Mouse (Mus musculus): Measurements from ENCODE around the gene Lamp1. TPM values are rescaled to one million over a fixed set of nuclear protein-coding genes. Genes with fewer than 3 reads are reported as not detected.
"Not testable (repeated sequence)": the region's sequence is repeated elsewhere in the genome, so short reads cannot be mapped to it uniquely, and the experiment has no call there.

Gene Lamp1
- polyA plus RNA-seq, 1 experiment from 2014 or later: 292 TPM

DNA sequence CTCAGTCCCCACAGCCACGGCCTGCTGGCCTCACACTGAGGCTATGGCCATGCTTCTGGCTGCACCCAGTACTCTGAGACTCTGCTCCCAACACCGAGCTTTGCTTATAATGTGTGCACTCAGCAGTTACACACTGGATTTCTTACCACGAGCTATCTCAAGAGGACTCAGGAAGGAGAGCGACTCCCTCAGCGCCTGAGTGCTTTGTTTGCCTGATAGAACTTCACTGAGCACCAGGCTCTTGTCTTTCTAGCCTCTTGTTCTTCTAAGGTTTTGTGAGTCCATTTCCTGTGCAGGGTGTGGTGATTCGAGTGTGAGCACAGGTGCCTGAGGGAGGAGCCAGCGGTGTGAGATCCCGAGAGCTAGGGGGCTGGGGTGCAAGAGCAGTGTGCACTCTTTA lies 34.1 kb upstream of the Lamp1 start:
- no peak overlapping the region for H3K4me3 ChIP-seq (replicated peaks; ENCODE audit: low read depth, low read length)
- H3K27ac ChIP-seq (replicated peaks; ENCODE audit: low read depth, low read length): no peak overlapping the region
- H3K36me3 ChIP-seq (ENCODE audit: control insufficient read depth, insufficient read depth, low read length): peaks cover 82% of the 10 kb centered on the region
- no peaks in the 10 kb centered on the region for H3K4me1 ChIP-seq (ENCODE audit: control insufficient read depth, insufficient read depth, low read length)
- H3K9me3 ChIP-seq (ENCODE audit: control insufficient read depth, low read length): no peaks in the 10 kb centered on the region
- no peak for DNase-seq
- no peaks in the 10 kb centered on the region for H3K27me3 ChIP-seq (ENCODE audit: control insufficient read depth, insufficient read depth, low read length)
- H3K9ac ChIP-seq (replicated peaks; ENCODE audit: low read length): no peak overlapping the region
- ATAC-seq (ENCODE audit: low FRiP score, low TSS enrichment): no peak
- no peak overlapping the region for H3K4me2 ChIP-seq (ENCODE audit: low read length)
- 95% methylated on average over 8 of the region's 8 CpGs for WGBS

- WGBS: 71% methylated on average over 9 of the region's 9 CpGs
- H3K36me3 ChIP-seq (ENCODE audit: control insufficient read depth, insufficient read depth, low read length): peaks cover 97% of the 10 kb centered on the region
Measured at GRCm38 (mm10) chr8:13132220-13132619, 26.7 kb upstream of the Lamp1 start.

DNA sequence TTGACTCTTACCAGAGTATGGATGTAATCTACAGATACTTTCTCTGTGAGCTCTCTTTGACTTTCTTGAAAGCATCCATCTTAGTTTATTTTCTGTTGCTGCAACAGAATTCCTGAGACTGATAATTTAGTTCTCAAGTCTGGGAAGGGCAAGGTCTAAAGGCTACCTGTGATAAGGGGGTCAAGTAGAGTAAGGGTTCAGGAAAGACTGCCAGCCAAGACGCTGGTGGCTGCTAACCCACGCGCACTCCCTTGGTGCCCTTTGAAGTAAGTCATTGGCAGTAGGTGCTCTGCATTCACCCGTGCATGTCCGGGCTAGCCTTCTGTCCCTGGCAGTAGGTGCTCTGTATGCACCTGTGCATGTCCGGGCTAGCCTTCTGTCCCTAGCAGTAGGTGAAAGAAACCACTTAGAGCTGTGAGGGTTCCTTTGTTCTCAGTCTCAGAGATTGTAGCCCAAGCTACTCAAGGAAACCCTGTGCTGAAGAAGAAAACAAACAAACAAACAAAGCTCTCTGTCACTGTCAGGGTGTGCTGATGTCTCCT lies 19.2 kb upstream of the Lamp1 start:
- 100% methylated on average over 6 of the region's 6 CpGs for WGBS
- no peak for ATAC-seq (ENCODE audit: low FRiP score, low TSS enrichment)

More at GRCm38 (mm10) chr8:13132220-13132619, 26.7 kb upstream of the Lamp1 start:
- H3K27me3 ChIP-seq (ENCODE audit: control insufficient read depth, insufficient read depth, low read length); H3K4me2 ChIP-seq (ENCODE audit: low read length); H3K4me1 ChIP-seq (ENCODE audit: control insufficient read depth, insufficient read depth, low read length); H3K4me3 ChIP-seq (replicated peaks; ENCODE audit: low read depth, low read length); H3K27ac ChIP-seq (replicated peaks; ENCODE audit: low read depth, low read length); H3K9ac ChIP-seq (replicated peaks; ENCODE audit: low read length); ATAC-seq (ENCODE audit: low FRiP score, low TSS enrichment); H3K9me3 ChIP-seq (ENCODE audit: control insufficient read depth, low read length): not testable (repeated sequence)
- DNase-seq: peak; percentile 78

DNA sequence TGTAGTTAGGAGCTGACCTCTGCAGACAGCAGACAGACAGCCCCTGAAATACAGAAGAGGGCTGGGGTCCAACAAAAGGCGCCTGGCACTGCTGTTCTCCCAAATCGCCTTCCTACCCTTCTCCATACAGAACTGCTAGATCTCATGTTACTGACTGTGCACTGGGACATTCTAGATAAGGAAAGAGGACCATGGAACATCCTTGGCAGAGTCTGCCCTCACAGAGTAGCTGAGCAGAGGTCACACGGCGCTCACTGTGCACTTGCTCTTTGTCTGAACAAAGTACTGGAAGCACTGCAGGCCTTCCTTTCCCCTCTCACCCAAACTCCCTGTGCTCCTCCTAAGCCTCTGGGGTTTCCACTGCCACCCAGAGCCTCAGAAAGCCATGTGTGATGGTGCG lies 17.3 kb upstream of the Lamp1 start:
- ATAC-seq (ENCODE audit: low FRiP score, low TSS enrichment) (no peak), DNase-seq (no peak)
- H3K4me3 ChIP-seq (replicated peaks; ENCODE audit: low read depth, low read length): no peak overlapping the region
- no peak overlapping the region for H3K4me2 ChIP-seq (ENCODE audit: low read length)
- H3K36me3 ChIP-seq (ENCODE audit: control insufficient read depth, insufficient read depth, low read length): peaks cover 100% of the 10 kb centered on the region
- no peaks in the 10 kb centered on the region for H3K4me1 ChIP-seq (ENCODE audit: control insufficient read depth, insufficient read depth, low read length)
- no peak overlapping the region for H3K27ac ChIP-seq (replicated peaks; ENCODE audit: low read depth, low read length)
- no peaks in the 10 kb centered on the region for H3K9me3 ChIP-seq (ENCODE audit: control insufficient read depth, low read length)
- WGBS: 92% methylated on average over 5 of the region's 5 CpGs
- H3K27me3 ChIP-seq (ENCODE audit: control insufficient read depth, insufficient read depth, low read length): no peaks in the 10 kb centered on the region
- no peak overlapping the region for H3K9ac ChIP-seq (replicated peaks; ENCODE audit: low read length)

More for the DNA sequence above, 19.2 kb upstream of the Lamp1 start:
- Histone ChIP-seq H3K4me1 (ENCODE audit: control insufficient read depth, insufficient read depth, low read length) (no peaks in the 10 kb centered on the region), H3K27ac (replicated peaks; ENCODE audit: low read depth, low read length) (no peak overlapping the region), H3K27me3 (ENCODE audit: control insufficient read depth, insufficient read depth, low read length) (no peaks in the 10 kb centered on the region), H3K36me3 (ENCODE audit: control insufficient read depth, insufficient read depth, low read length) (peaks cover 100% of the 10 kb centered on the region), H3K4me2 (ENCODE audit: low read length) (no peak overlapping the region), H3K9ac (replicated peaks; ENCODE audit: low read length) (no peak overlapping the region), H3K4me3 (replicated peaks; ENCODE audit: low read depth, low read length) (no peak overlapping the region), H3K9me3 (ENCODE audit: control insufficient read depth, low read length) (no peaks in the 10 kb centered on the region)
- DNase-seq: no peak

- WGBS: 90% methylated on average over 2 of the region's 2 CpGs
- Histone ChIP-seq H3K27me3 (ENCODE audit: control insufficient read depth, insufficient read depth, low read length) (no peaks in the 10 kb centered on the region), H3K4me3 (replicated peaks; ENCODE audit: low read depth, low read length) (no peak overlapping the region), H3K9ac (replicated peaks; ENCODE audit: low read length) (no peak overlapping the region), H3K4me1 (ENCODE audit: control insufficient read depth, insufficient read depth, low read length) (no peaks in the 10 kb centered on the region), H3K4me2 (ENCODE audit: low read length) (no peak overlapping the region), H3K27ac (replicated peaks; ENCODE audit: low read depth, low read length) (no peak overlapping the region), H3K9me3 (ENCODE audit: control insufficient read depth, low read length) (no peaks in the 10 kb centered on the region), H3K36me3 (ENCODE audit: control insufficient read depth, insufficient read depth, low read length) (peaks cover 58% of the 10 kb centered on the region)
- no peak for ATAC-seq (ENCODE audit: low FRiP score, low TSS enrichment)
- DNase-seq: no peak
Measured at GRCm38 (mm10) chr8:13148476-13148875, 10.5 kb upstream of the Lamp1 start.

GRCm38 (mm10) chr8:13149287-13149686 lies 9.7 kb upstream of the Lamp1 start:
- no peaks in the 10 kb centered on the region for H3K9me3 ChIP-seq (ENCODE audit: control insufficient read depth, low read length)
- H3K27ac ChIP-seq (replicated peaks; ENCODE audit: low read depth, low read length): no peak overlapping the region
- ATAC-seq (ENCODE audit: low FRiP score, low TSS enrichment): no peak
- DNase-seq: no peak
- no peak overlapping the region for H3K4me3 ChIP-seq (replicated peaks; ENCODE audit: low read depth, low read length)
- H3K4me2 ChIP-seq (ENCODE audit: low read length): no peak overlapping the region
- WGBS: 97% methylated on average over 2 of the region's 2 CpGs
- no peaks in the 10 kb centered on the region for H3K4me1 ChIP-seq (ENCODE audit: control insufficient read depth, insufficient read depth, low read length)
- H3K27me3 ChIP-seq (ENCODE audit: control insufficient read depth, insufficient read depth, low read length): no peaks in the 10 kb centered on the region
- peaks cover 55% of the 10 kb centered on the region for H3K36me3 ChIP-seq (ENCODE audit: control insufficient read depth, insufficient read depth, low read length)
- no peak overlapping the region for H3K9ac ChIP-seq (replicated peaks; ENCODE audit: low read length)

GRCm38 (mm10) chr8:13149866-13150265 lies 9.1 kb upstream of the Lamp1 start:
- H3K27ac ChIP-seq (replicated peaks; ENCODE audit: low read depth, low read length): no peak overlapping the region
- H3K4me2 ChIP-seq (ENCODE audit: low read length): no peak overlapping the region
- no peak overlapping the region for H3K9ac ChIP-seq (replicated peaks; ENCODE audit: low read length)
- H3K27me3 ChIP-seq (ENCODE audit: control insufficient read depth, insufficient read depth, low read length): no peaks in the 10 kb centered on the region
- DNase-seq (no peak), ATAC-seq (ENCODE audit: low FRiP score, low TSS enrichment) (no peak)
- H3K9me3 ChIP-seq (ENCODE audit: control insufficient read depth, low read length): no peaks in the 10 kb centered on the region
- peaks cover 52% of the 10 kb centered on the region for H3K36me3 ChIP-seq (ENCODE audit: control insufficient read depth, insufficient read depth, low read length)
- no peak overlapping the region for H3K4me3 ChIP-seq (replicated peaks; ENCODE audit: low read depth, low read length)
- WGBS: 62% methylated on average over 5 of the region's 5 CpGs
- no peaks in the 10 kb centered on the region for H3K4me1 ChIP-seq (ENCODE audit: control insufficient read depth, insufficient read depth, low read length)

- no peaks in the 10 kb centered on the region for H3K9me3 ChIP-seq (ENCODE audit: control insufficient read depth, low read length)
- no peak overlapping the region for H3K27ac ChIP-seq (replicated peaks; ENCODE audit: low read depth, low read length)
- ATAC-seq (ENCODE audit: low FRiP score, low TSS enrichment): no peak
- no peak overlapping the region for H3K4me2 ChIP-seq (ENCODE audit: low read length)
- H3K36me3 ChIP-seq (ENCODE audit: control insufficient read depth, insufficient read depth, low read length): peaks cover 42% of the 10 kb centered on the region
- H3K4me1 ChIP-seq (ENCODE audit: control insufficient read depth, insufficient read depth, low read length): no peaks in the 10 kb centered on the region
- no peak for DNase-seq
- H3K27me3 ChIP-seq (ENCODE audit: control insufficient read depth, insufficient read depth, low read length): no peaks in the 10 kb centered on the region
- H3K9ac ChIP-seq (replicated peaks; ENCODE audit: low read length): no peak overlapping the region
- 88% methylated on average over 2 of the region's 2 CpGs for WGBS
- H3K4me3 ChIP-seq (replicated peaks; ENCODE audit: low read depth, low read length): no peak overlapping the region
Measured at GRCm38 (mm10) chr8:13150929-13151328, 8.0 kb upstream of the Lamp1 start.

DNA sequence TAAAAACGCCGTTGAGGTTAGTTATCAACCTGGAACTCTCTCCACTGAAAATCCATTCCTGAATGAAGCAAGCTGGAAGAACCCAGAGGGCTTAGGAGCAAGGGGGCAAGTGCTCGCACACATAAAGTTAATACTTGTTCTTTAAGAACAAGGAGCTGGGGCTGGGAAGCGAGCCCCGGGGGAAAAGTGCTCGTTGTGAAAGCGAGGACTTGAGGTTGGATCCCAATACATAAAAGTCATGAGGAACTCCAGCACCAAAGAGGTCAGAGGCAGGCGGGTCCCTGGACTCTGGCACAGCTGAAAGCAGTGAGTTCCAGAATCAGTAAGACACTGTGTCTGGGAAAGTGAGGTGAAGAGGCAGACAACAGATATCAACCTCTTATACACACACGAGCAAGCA lies 4.9 kb upstream of the Lamp1 start:
- DNase-seq: no peak
- peaks cover 14% of the 10 kb centered on the region for H3K36me3 ChIP-seq (ENCODE audit: control insufficient read depth, insufficient read depth, low read length)
- 82% methylated on average over 9 of the region's 9 CpGs for WGBS
- H3K4me1 ChIP-seq (ENCODE audit: control insufficient read depth, insufficient read depth, low read length): no peaks in the 10 kb centered on the region
- no peak for ATAC-seq (ENCODE audit: low FRiP score, low TSS enrichment)
- H3K9me3 ChIP-seq (ENCODE audit: control insufficient read depth, low read length): no peaks in the 10 kb centered on the region
- no peak overlapping the region for H3K9ac ChIP-seq (replicated peaks; ENCODE audit: low read length)
- no peak overlapping the region for H3K27ac ChIP-seq (replicated peaks; ENCODE audit: low read depth, low read length)
- H3K4me2 ChIP-seq (ENCODE audit: low read length): no peak overlapping the region
- no peak overlapping the region for H3K4me3 ChIP-seq (replicated peaks; ENCODE audit: low read depth, low read length)
- H3K27me3 ChIP-seq (ENCODE audit: control insufficient read depth, insufficient read depth, low read length): no peaks in the 10 kb centered on the region

Measured in midbrain, embryonic 14.5 days (tissue).